Mouse (Mus musculus) kidney, adult 11 months (tissue): ENCODE measurements at regions not wholly inside any gene's neighbourhood (a gene's known extent, or its start where the extent isn't known, plus 50 kb on each side); places are given as distances from the start of the nearest gene placed in this dataset.
"Not testable (repeated sequence)": the region's sequence is repeated elsewhere in the genome, so short reads cannot be mapped to it uniquely, and the experiment has no call there.

ENCODE experiments used
- DNase-seq: peaks from one replicate; pipeline ENCODE4 v3.0.0; 2022

DNA sequence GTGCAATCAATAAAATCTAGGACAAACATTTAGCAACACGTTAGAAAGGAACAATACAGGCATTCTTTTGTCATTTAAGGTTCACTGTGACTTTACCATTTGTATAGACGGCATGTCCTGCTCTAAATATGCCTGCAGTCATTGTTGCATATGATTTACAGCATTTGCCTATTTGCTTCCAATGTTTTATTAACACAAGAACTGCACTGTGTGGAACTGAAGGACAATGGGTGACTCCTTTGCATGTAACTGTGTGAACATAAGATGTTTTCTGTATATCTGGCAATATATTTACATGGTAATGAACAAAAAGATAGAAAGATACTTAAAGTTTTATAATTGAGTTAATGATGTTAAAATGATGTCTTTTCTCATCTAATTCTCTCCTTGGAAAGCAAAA is 57.1 kb downstream of the Pou4f1 start:
- DNase-seq, result no peak

DNA sequence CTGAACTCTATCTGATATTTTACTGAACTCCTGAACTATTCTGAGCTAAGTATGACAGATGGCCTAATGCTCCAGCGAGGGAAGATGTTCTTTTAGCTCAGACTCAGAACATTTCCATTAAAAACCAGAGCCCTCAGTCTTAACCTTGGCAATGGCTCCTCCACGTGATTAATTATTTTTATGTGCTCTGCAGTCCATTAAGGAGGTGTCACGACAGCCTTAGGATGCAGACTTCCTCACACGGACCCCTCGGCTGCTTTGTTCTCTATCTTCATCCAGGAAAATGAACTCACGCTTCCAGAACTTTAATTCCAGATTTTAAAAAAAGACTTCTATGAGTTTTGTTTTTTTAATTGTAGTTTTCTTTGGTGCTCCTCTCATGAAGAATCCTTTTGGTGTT is 57.5 kb downstream of the Pou4f1 start:
- DNase-seq, result no peak

DNA sequence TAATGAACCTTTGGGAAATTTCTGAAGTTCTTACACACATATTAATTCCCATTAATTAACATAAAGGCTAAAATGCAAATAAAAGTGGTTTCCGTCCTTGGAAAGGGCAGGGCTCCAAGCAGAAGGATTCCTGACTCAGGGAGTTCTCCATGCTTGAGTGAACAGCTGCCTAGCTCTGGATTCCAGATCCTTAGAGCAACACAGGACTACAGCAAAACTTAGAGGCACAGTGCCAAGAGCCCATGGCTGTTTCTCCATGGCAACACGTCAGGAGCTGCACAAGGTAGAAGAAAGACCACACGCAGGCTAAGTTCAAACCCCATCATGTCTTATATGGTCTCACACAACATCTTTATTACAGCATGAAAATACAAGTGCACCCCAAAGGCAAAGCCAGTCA is 61.7 kb downstream of the Pou4f1 start:
- DNase-seq, result no peak

DNA sequence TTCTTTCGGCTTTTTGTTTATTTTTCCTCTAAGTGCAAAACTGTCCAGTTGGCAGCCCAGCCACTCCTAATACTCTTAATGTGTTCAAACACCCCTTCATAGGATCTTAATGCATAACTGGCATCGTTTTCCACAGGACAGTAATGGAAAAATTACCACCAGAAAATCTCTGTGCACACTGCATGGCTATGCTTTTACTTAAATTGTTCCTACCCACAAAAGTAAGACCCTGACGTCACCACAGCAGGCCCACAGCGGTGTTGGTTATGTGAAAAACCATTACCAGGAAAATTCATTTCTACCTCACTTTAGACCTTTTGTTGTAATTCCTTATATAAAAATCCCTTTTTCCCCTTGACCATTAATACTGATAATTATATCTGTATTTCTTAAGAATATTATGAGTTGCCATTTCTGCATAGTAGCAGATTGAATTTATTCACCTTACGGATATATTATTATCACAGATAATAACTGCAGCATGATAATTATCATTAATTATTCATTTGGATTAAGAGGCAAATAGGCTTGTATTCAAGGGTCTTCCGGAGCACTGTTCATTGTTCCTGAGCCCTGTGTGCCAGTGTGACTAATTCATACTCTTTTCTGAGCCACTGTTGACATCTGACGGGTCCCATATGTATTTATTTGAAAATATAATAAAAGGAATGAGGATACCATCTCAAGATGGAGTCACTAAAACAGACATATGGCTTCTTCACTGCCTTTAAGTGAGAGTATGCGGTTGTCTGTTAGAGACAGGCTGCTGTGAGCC is 78.3 kb downstream of the Pou4f1 start:
- no peak for DNase-seq

DNA sequence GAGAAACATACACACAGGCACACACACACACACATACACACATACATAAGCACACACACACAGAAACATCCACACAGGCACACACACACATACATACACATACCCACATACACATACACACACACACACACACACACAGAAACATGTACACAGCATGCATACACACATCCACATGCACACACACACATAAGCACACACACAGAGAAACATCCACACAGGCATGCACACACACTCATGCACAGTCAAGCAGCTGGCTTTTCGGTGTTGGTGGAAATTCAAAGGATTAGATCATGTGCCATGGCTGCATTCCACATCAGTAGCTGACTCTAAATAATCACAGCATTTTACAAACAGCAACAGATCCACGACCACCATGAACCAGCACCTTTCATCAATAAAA is 78.9 kb downstream of the Pou4f1 start:
- DNase-seq, result no peak

DNA sequence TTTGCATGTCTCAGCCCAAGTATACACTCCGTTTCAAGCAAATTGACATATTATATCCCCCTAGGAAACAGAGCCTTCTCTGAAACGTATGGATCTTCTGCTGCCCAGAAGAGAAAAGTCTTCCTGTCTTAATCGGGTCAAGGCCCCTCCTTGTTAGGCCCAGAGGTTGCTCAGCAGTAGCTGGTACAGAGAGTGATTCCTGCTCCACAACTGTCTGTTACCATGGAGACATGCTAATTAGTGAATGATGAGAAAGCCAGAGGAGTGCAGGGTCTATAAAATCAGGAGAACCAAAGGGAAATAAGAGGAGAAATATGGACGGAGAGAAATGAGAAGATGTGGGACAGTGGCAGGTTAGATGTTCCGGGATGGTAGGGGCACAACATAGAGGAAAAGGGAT is 86.8 kb downstream of the Pou4f1 start:
- no peak for DNase-seq

DNA sequence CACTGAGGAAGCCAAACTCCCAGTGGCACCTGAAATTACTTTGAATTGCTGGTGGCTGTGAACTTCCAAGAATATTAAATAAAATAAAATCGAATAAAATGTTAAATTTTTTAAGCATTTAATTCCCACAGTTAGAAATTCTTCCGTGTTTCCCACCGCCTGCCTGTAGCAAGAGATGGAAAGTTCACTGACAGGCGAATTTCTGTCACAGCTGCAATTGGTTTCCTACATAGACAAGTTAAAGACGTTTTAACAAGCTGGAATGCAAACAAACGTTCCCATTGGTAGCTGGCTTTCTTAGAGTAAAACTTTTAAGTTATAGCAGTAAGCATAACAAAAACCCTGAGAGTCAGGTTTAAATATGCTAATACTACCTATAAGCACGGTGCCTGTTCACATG is 95.0 kb downstream of the Pou4f1 start:
- no peak for DNase-seq

DNA sequence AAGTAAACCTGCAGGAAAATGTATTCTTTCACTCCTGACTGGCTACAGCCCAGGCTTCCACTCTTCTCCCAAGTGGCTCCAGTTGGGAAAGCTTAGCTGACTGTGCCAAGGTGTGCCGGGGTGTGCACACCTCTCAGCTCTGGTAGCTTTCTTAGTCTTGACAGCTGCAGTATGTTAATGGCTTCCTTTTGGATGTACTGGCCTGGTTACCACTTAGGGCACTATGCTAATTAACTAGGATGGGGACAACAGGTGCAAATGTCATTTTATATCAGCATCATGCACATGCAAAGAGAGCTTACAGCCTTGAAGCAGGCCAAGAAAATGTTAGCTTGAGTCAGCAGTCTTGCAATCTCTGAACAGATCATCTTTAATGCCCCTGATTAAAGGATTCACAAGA is 111.2 kb downstream of the Pou4f1 start:
- DNase-seq, result no peak

DNA sequence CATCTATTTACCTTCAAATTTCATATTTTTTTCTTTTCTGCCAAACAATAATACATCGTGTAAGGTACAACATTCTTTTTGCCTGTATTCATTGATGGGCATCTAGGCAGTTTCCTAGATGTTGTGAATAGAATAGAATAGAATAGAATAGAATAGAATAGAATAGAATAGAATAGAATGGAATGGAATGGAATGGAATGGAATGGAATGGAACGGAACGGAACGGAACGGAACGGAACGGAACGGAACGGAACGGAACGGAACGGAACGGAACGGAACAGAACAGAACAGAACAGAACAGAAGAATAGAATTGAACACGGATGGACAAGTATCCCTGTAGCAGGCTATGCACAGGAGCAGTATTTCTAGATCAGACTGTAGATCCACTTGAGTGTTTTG is 131.0 kb downstream of the Pou4f1 start:
- not testable (repeated sequence) for DNase-seq

DNA sequence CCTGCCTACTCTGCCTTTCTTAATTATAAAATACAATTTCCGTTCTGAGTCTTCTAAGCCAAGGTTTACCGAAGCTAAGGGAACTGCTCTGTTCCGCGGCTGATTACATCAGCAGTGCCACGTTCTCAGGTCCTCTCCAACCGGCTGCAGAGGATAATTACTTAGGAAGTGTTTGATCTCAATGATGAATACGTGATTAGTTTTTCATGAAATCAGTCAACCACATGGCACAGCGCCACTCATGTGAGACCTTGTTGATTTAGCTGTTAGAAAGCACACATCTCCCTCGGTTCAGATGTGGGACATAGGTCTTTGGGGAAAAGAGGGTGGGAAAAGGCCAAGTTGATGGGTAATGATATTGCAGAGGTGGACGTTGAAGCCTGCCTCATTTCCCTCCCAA is 141.7 kb downstream of the Pou4f1 start:
- DNase-seq, result no peak

DNA sequence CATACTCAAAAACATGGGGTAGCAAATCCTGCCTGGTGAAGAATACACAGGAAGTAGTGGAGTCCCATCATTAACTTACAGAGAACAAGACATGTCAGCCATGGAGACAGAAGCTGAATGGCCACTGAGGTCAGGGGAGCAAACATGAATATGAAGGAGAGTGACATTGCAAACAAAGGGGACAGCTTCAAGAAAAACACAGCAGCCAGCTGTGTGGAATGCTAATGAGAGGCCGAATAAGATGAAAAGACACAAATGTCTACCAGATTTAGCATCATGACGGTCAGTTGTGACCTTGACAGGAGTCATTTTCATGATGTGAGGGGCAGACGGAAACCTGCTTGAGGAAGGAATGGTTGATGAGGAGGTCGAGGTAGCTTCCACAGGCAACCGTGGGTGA is 167.7 kb downstream of the Pou4f1 start:
- no peak for DNase-seq

DNA sequence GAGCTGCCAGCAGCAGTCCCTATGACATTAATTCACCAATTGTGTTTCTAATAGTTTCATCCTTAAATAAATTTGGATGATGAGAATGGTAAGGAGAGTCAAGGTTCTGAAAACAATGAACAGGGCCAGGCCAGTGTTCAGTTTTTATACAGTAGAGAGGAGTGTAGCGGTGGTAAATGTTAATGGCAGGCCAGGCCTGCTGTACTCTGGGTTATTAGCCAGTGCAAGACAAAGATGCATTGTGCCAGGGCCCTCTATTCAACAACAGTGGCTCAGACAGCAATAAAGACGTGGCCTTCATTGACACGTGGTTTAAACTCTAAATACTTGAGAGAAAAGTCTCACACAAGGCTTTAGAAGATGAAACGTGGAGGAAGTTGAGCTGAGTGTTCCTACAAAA is 169.5 kb downstream of the Pou4f1 start:
- DNase-seq, result no peak

DNA sequence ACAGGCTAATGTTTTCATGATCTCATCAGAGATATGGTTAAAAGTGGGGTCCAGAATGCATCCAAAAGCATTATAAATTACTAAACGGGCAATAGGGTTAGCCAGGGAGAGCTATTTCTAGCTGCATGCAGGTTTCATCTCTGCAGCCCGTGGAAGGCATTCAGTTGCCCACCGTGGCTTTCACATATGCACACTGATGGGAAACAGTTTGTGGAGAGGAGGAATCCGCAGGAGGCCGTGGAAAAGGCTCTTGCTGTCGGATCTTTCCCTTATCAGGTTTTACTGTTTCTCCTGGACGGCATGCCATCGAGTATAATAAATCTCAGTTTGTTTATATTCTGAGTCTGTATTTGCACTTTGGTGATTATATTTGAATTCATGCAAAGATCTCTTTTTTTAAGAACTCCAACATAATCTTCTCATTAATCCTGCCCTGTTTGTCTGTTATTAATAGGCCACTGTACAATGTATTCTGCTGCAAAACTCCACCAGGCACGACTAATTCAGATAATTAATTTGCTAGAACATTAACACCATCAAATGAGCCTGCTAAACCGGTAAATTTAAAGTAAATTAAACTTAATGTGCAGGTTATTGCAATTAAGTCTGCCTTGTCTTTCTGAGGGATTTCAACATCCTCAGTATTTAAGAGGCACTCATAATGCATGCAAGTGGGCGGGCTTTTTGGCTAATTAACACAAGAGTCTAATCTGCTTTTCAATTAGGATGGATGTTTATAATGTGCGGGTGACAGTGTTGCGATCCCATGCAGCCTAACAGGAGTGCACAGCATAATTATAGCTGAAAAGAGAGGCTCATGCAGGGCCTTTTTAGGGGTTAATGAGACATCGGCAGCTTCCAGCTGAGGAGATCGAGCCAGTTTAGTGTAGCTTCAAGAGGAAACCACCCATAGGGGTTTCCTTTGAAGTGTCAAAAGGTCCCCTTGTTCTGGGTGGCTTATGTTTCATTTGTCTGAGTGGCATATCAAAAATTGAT is 170.2 kb downstream of the Pou4f1 start:
- DNase-seq, result no peak

DNA sequence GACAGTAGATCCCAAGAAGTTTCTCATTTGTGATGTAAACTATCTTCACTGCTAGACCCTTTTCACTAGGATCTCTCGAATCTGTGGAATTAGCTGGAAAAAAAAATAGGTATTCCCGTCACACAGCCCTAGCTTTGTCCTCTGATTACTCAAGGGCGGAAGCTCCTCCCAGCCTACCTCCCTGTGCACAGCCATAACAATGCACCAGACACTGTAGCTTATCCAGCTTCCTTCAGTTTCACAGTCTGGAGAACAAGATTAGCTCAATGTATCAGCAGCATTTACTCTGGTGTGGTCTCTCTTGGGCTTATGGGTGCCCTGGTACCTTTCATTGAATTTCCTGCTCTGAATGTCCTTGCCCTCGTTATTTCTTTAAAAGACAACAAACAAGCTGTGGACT is 174.0 kb downstream of the Pou4f1 start:
- DNase-seq, result no peak

DNA sequence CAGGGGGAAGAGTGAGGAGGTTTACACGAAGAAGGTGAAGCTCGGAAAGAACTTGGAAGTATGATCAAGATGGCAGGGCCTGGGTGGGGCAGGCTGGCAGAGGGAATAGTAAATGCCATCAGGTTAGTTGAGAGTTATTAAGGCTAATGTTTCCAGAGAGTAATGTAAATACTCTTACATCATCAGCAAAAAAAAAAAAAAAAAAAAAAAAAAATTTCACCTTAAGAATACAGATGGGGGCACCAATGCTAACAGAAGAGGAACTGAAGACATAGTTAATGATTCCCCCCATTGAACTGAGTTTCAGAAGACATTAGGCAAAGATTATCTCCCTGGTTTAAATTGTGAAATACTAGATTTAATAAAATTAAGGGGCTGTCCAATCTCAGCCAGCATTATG is 174.7 kb downstream of the Pou4f1 start:
- no peak for DNase-seq

DNA sequence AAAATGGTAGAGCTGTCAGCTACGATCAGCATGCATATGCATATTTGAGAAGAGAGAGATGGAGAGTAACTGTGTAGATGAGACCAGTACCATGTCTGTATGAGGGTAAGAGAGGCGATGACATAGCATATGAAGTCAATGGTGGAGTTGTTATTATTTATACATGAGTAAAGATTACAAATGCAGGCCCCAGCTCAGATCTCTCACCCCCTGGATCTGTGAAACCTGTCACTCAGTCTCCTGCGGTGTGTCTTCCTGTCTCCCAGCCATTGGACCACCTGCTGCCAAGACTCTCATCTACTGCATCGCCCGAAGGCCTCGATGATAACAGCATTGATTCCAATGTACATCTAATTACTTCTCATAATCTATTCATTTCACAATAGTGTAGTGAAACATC is 187.4 kb downstream of the Pou4f1 start:
- DNase-seq, result no peak

DNA sequence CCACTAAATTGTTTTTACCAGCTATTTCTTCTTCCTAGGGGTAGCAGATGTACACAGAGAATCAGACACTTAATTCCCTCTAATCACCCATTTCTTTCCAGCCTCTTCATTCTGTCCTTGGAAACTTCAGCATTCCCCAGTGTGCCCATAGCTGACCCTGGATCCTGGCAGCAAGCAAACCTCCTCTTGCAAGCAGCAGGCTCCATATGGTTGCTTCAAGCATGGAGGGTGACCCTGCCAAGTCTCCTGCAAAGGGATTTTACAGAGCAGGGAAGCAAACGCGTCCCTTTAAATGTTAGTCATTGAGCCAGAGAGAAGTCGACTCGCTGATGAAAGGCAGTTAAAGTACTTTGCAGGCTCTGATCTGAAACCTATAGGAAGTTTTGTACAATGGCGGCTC is 187.9 kb downstream of the Pou4f1 start:
- DNase-seq, result no peak

DNA sequence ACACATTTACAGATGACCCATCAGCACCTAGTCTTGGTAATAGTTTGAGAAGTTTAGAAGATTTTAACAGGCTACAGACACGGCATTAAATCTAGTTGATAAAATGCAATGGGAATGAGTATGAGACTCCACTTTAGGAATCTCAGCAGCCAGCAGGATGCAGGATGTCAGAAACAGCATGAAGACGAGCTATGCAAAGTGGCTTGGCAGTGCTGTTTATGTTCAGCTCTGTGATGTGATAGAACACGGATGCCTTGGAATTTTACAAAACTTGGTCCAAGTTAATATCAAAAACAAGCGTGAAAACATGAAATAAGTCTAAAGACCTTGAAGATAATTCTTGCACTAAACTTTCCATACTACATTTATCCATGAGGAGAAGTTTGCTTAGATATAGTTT is 193.0 kb downstream of the Pou4f1 start:
- no peak for DNase-seq

DNA sequence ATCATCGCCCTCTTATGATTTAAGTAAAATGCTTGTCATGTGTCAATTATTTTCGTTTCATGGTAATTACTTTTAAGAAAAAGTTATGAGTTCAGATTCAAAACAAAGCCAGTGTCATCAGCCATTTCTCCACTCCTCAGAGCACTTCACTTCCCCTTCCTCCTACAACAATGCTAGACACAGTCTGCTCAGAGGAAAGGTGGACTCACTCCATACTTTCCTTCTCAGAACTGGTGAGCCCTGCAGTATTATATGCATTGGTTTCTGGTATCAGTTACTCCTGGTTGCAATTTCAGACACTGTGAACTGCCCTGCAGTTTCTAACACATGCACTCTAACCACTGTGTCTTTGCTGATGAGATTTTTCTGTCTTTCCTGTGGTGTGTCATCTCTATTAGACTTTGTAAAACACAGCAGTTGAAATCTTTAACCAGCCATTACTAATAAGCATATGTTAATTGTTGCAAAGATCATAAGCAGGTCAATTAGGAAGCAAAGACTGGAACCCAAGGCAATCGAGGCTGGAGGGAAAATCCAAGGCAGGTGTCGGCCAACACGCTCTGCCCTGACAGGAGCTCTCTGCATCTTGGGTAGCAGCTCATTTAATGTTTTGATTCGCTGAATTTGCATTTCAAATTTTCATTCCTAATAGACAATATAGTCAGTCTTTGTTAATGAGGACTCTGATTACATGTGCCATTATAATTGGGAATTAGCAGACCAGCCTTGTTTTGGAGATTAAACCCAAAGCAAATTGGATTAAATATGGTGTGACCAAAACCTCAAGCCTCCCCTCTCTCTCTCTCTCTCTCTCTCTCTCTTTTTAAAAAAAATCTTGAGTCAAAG is 202.7 kb downstream of the Pou4f1 start:
- no peak for DNase-seq

DNA sequence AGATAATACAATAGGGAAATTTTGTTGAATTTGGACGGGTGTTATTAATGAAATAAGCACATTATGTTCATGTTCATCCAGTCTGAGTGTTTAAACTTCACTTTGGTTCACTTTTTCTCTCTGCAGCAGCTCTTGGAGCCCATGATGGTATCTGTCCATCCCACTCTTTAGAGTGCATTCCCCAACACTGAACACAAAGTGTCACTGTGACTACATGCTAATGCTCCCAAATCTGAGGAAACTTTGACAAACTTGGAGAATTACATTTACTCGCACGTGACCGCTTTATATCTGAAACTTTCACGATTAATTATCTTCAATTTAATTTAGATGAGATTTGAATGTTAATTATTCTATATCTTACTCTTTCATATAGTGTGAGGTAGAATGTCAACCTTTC is 250.8 kb downstream of the Pou4f1 start:
- DNase-seq, result no peak

DNA sequence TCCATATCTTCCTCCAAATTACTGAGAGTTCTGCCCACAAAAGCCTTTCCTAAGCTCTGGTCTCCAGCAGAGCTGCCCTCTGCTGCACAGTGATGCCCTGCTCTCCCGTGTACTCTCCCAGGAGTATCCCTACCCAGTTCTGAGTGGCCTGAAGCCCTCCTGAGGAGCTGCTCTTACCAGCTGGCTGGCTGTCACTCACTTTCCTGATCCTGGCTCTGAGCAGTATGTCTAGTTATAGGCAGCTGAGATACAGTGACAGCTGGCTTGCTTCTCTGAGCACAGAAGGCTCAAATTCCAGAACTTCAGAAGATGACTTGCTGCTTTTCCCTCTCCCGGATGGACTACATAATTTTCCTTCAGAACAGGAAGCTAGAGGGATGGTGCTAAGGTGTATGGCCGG is 257.1 kb downstream of the Pou4f1 start:
- DNase-seq, result no peak

DNA sequence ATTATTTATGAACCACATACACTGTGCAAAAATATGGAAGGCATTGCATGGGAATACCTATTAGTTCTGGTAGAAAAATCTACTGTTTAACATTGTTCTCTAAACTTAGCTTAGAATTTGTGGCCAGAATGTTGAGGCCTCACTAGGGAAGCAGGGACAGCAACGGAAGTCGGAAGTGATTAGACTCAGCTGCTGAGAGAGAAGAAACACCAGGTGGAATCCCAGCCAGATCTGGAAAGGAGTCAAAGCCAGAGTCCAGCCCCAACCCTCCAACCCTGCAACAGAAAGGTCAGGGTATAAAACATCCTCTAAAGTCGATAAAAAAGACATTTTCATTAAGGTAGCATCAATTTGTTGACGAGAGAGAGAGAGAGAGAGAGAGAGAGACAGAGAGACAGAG is 258.9 kb downstream of the Pou4f1 start:
- no peak for DNase-seq
